Mouse (Mus musculus): ENCODE results near the gene Ptprd. TPM values are rescaled to one million over a fixed set of nuclear protein-coding genes. Genes with fewer than 3 reads are reported as not detected.

The Ptprd gene
- polyA plus RNA-seq, 1 experiment from 2014 or later: 14.0 TPM

DNA sequence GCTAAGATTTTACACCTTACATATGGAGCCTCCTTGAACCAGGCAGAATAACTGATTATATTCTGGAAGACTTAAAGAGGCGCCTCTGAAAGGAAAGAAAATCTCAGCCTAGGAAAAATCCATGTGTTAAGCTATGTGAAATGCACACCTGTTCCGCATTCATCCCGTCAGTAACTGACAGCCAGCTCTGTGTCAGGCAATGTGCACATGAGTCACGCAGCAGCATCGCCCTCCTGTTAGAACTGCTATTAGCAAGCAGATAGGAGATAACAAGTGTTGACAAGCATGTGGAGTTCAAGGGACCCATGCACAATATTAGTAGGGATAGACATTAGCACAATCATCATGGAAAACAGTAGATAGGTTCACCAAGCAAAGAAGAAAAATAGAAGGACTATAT is 1905.8 kb downstream of the Ptprd start:
- no peaks in the 10 kb centered on the region for H3K9me3 ChIP-seq (replicated peaks; ENCODE audit: control insufficient read depth, low read length)
- H3K27me3 ChIP-seq (ENCODE audit: control insufficient read depth, insufficient read depth, low read length): no peaks in the 10 kb centered on the region
- H3K4me3 ChIP-seq (ENCODE audit: low read depth, low read length): no peak overlapping the region
- no peaks in the 10 kb centered on the region for H3K36me3 ChIP-seq (ENCODE audit: control insufficient read depth, insufficient read depth, low read length)
- 49% methylated on average over 5 of the region's 5 CpGs for WGBS (ENCODE audit: insufficient replicate concordance)
- no peak overlapping the region for H3K9ac ChIP-seq (ENCODE audit: low read depth, low read length)
- no peak for ATAC-seq (replicated peaks; ENCODE audit: insufficient number of reproducible peaks, low FRiP score, low TSS enrichment)
- peaks cover 5% of the 10 kb centered on the region; the same call in 1 of the 2 replicates for H3K4me1 ChIP-seq (ENCODE audit: control insufficient read depth, insufficient read depth, low read length)
- H3K4me2 ChIP-seq: no peak overlapping the region
- H3K27ac ChIP-seq (ENCODE audit: low read depth, low read length): no peak overlapping the region

- H3K27ac ChIP-seq (ENCODE audit: low read depth, low read length): no peak overlapping the region
- ATAC-seq (replicated peaks; ENCODE audit: insufficient number of reproducible peaks, low FRiP score, low TSS enrichment): no peak
- no peaks in the 10 kb centered on the region for H3K4me1 ChIP-seq (ENCODE audit: control insufficient read depth, insufficient read depth, low read length)
- H3K9me3 ChIP-seq (replicated peaks; ENCODE audit: control insufficient read depth, low read length): no peaks in the 10 kb centered on the region
- H3K9ac ChIP-seq (ENCODE audit: low read depth, low read length): no peak overlapping the region
- WGBS (ENCODE audit: insufficient replicate concordance): 72% methylated on average over 3 of the region's 3 CpGs
- no peaks in the 10 kb centered on the region for H3K27me3 ChIP-seq (ENCODE audit: control insufficient read depth, insufficient read depth, low read length)
- no peak overlapping the region for H3K4me2 ChIP-seq
- no peaks in the 10 kb centered on the region for H3K36me3 ChIP-seq (ENCODE audit: control insufficient read depth, insufficient read depth, low read length)
- H3K4me3 ChIP-seq (ENCODE audit: low read depth, low read length): no peak overlapping the region
Observed at GRCm38 (mm10) chr4:76297375-76297774, 1914.4 kb downstream of the Ptprd start.

- H3K4me2 ChIP-seq: no peak overlapping the region
- ATAC-seq (replicated peaks; ENCODE audit: insufficient number of reproducible peaks, low FRiP score, low TSS enrichment): no peak
- no peak overlapping the region for H3K9ac ChIP-seq (ENCODE audit: low read depth, low read length)
- no peaks in the 10 kb centered on the region for H3K27me3 ChIP-seq (ENCODE audit: control insufficient read depth, insufficient read depth, low read length)
- H3K9me3 ChIP-seq (replicated peaks; ENCODE audit: control insufficient read depth, low read length): no peaks in the 10 kb centered on the region
- H3K4me1 ChIP-seq (ENCODE audit: control insufficient read depth, insufficient read depth, low read length): no peaks in the 10 kb centered on the region
- H3K27ac ChIP-seq (ENCODE audit: low read depth, low read length): no peak overlapping the region
- WGBS (ENCODE audit: insufficient replicate concordance): 73% methylated on average over 8 of the region's 8 CpGs
- no peaks in the 10 kb centered on the region for H3K36me3 ChIP-seq (ENCODE audit: control insufficient read depth, insufficient read depth, low read length)
- H3K4me3 ChIP-seq (ENCODE audit: low read depth, low read length): no peak overlapping the region
Observed at GRCm38 (mm10) chr4:76292733-76293357, 1918.9 kb downstream of the Ptprd start.

DNA sequence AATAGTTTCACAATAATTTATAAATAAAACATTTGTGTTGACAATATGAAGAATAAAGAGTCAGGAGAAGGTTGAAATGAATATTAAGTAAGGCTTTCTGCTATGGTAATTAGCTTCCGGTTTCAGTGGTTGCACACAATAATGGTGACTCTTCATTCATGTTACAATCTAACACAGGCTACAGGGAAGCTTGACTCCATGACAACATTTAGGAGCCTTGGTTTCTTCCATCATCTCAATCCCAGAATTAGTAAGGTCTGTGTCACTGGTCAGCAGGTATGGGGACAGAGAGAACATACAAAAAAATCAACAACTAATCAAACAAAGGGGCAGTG is 1921.3 kb downstream of the Ptprd start:
- no peaks in the 10 kb centered on the region for H3K27me3 ChIP-seq (ENCODE audit: control insufficient read depth, insufficient read depth, low read length)
- no peaks in the 10 kb centered on the region for H3K36me3 ChIP-seq (ENCODE audit: control insufficient read depth, insufficient read depth, low read length)
- WGBS (ENCODE audit: insufficient replicate concordance): 96% methylated on average over 1 of the region's 1 CpGs
- no peak overlapping the region for H3K4me3 ChIP-seq (ENCODE audit: low read depth, low read length)
- H3K4me2 ChIP-seq: no peak overlapping the region
- H3K9me3 ChIP-seq (replicated peaks; ENCODE audit: control insufficient read depth, low read length): no peaks in the 10 kb centered on the region
- no peak overlapping the region for H3K9ac ChIP-seq (ENCODE audit: low read depth, low read length)
- no peak overlapping the region for H3K27ac ChIP-seq (ENCODE audit: low read depth, low read length)
- no peaks in the 10 kb centered on the region for H3K4me1 ChIP-seq (ENCODE audit: control insufficient read depth, insufficient read depth, low read length)
- ATAC-seq (replicated peaks; ENCODE audit: insufficient number of reproducible peaks, low FRiP score, low TSS enrichment): no peak

GRCm38 (mm10) chr4:76289612-76290483 is 1921.9 kb downstream of the Ptprd start:
- no peak overlapping the region for H3K4me2 ChIP-seq
- H3K4me3 ChIP-seq (ENCODE audit: low read depth, low read length): no peak overlapping the region
- H3K36me3 ChIP-seq (ENCODE audit: control insufficient read depth, insufficient read depth, low read length): no peaks in the 10 kb centered on the region
- ATAC-seq (replicated peaks; ENCODE audit: insufficient number of reproducible peaks, low FRiP score, low TSS enrichment): no peak
- no peaks in the 10 kb centered on the region for H3K4me1 ChIP-seq (ENCODE audit: control insufficient read depth, insufficient read depth, low read length)
- H3K27me3 ChIP-seq (ENCODE audit: control insufficient read depth, insufficient read depth, low read length): no peaks in the 10 kb centered on the region
- H3K27ac ChIP-seq (ENCODE audit: low read depth, low read length): no peak overlapping the region
- no peak overlapping the region for H3K9ac ChIP-seq (ENCODE audit: low read depth, low read length)
- H3K9me3 ChIP-seq (replicated peaks; ENCODE audit: control insufficient read depth, low read length): no peaks in the 10 kb centered on the region
- WGBS (ENCODE audit: insufficient replicate concordance): 73% methylated on average over 12 of the region's 12 CpGs

DNA sequence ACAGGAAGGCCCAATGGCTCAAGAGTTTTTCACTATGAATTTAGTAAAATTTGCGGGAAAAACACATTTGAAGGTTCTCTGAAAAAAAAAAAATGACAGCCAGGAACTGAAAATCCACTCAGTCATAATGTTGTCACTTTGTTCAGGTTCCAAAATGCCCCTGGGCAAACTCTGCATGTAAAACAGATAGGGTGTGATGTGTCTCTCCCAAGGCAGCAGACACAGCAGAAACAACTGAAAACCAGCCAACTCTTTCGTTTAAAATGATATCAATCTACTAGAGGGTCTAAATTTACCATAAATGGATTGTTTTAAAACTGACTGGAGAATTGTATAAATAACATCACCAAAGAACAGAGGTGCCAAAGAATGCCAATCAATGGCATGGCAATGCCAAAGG is 1925.7 kb downstream of the Ptprd start:
- WGBS (ENCODE audit: insufficient replicate concordance): 64% methylated on average over 2 of the region's 2 CpGs
- no peak overlapping the region for H3K4me2 ChIP-seq
- H3K36me3 ChIP-seq (ENCODE audit: control insufficient read depth, insufficient read depth, low read length): no peaks in the 10 kb centered on the region
- H3K9ac ChIP-seq (ENCODE audit: low read depth, low read length): no peak overlapping the region
- no peak overlapping the region for H3K27ac ChIP-seq (ENCODE audit: low read depth, low read length)
- no peaks in the 10 kb centered on the region for H3K9me3 ChIP-seq (replicated peaks; ENCODE audit: control insufficient read depth, low read length)
- no peaks in the 10 kb centered on the region for H3K27me3 ChIP-seq (ENCODE audit: control insufficient read depth, insufficient read depth, low read length)
- no peaks in the 10 kb centered on the region for H3K4me1 ChIP-seq (ENCODE audit: control insufficient read depth, insufficient read depth, low read length)
- ATAC-seq (replicated peaks; ENCODE audit: insufficient number of reproducible peaks, low FRiP score, low TSS enrichment): no peak
- no peak overlapping the region for H3K4me3 ChIP-seq (ENCODE audit: low read depth, low read length)

DNA sequence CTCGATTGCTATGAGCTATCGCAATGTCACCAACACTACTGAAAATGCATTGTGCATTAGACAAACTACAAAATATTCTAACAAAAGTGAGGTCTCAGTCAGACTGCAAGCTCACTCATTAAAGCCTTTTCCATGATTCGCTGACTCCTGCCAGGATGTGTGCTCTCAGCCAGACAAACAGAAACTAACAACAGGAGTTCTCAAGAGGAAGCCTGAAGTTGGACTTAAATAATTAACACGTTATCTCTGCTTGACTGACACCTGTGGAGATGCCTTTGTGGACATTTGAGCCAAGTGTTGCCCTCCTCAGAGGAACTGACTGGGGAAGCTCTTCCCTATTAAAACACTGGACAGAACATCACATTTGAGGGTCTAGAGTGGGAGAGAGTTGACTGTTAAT is 1928.9 kb downstream of the Ptprd start:
- Histone ChIP-seq H3K9ac (ENCODE audit: low read depth, low read length) (no peak overlapping the region), H3K27me3 (ENCODE audit: control insufficient read depth, insufficient read depth, low read length) (no peaks in the 10 kb centered on the region), H3K36me3 (ENCODE audit: control insufficient read depth, insufficient read depth, low read length) (no peaks in the 10 kb centered on the region), H3K4me2 (no peak overlapping the region), H3K4me1 (ENCODE audit: control insufficient read depth, insufficient read depth, low read length) (no peaks in the 10 kb centered on the region), H3K27ac (ENCODE audit: low read depth, low read length) (no peak overlapping the region), H3K4me3 (ENCODE audit: low read depth, low read length) (no peak overlapping the region), H3K9me3 (replicated peaks; ENCODE audit: control insufficient read depth, low read length) (no peaks in the 10 kb centered on the region)
- WGBS (ENCODE audit: insufficient replicate concordance): 52% methylated on average over 4 of the region's 4 CpGs
- no peak for ATAC-seq (replicated peaks; ENCODE audit: insufficient number of reproducible peaks, low FRiP score, low TSS enrichment)

- 76% methylated on average over 4 of the region's 4 CpGs for WGBS (ENCODE audit: insufficient replicate concordance)
- no peak overlapping the region for H3K4me3 ChIP-seq (ENCODE audit: low read depth, low read length)
- H3K27me3 ChIP-seq (ENCODE audit: control insufficient read depth, insufficient read depth, low read length): no peaks in the 10 kb centered on the region
- no peak for ATAC-seq (replicated peaks; ENCODE audit: insufficient number of reproducible peaks, low FRiP score, low TSS enrichment)
- H3K36me3 ChIP-seq (ENCODE audit: control insufficient read depth, insufficient read depth, low read length): no peaks in the 10 kb centered on the region
- no peak overlapping the region for H3K4me2 ChIP-seq
- H3K9ac ChIP-seq (ENCODE audit: low read depth, low read length): no peak overlapping the region
- no peaks in the 10 kb centered on the region for H3K4me1 ChIP-seq (ENCODE audit: control insufficient read depth, insufficient read depth, low read length)
- H3K27ac ChIP-seq (ENCODE audit: low read depth, low read length): no peak overlapping the region
- H3K9me3 ChIP-seq (replicated peaks; ENCODE audit: control insufficient read depth, low read length): no peaks in the 10 kb centered on the region
Observed at GRCm38 (mm10) chr4:76262727-76263126, 1949.0 kb downstream of the Ptprd start.

DNA sequence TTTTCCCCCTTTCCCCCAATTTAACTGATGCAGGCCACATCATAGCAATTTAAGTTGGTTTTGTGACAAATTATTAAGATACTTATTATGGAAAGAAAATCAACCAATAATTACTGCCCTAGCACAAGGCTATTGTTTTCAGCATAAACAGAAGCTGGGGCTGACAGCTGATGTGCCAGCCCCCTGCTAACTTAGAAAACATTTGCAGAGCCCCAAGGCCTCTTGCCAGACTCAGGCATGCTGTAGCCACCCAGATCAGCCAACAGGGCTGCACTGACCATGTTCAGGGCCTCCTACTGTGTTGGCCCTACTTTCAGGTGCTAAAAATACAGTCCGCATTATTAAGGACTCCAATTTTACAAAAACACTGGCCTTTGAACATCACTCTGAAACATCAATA is 1951.1 kb downstream of the Ptprd start:
- no peak overlapping the region for H3K27ac ChIP-seq (ENCODE audit: low read depth, low read length)
- H3K9me3 ChIP-seq (replicated peaks; ENCODE audit: control insufficient read depth, low read length): no peaks in the 10 kb centered on the region
- no peaks in the 10 kb centered on the region for H3K36me3 ChIP-seq (ENCODE audit: control insufficient read depth, insufficient read depth, low read length)
- H3K4me1 ChIP-seq (ENCODE audit: control insufficient read depth, insufficient read depth, low read length): no peaks in the 10 kb centered on the region
- H3K4me3 ChIP-seq (ENCODE audit: low read depth, low read length): no peak overlapping the region
- no peak overlapping the region for H3K9ac ChIP-seq (ENCODE audit: low read depth, low read length)
- ATAC-seq (replicated peaks; ENCODE audit: insufficient number of reproducible peaks, low FRiP score, low TSS enrichment): no peak
- no peak overlapping the region for H3K4me2 ChIP-seq
- no peaks in the 10 kb centered on the region for H3K27me3 ChIP-seq (ENCODE audit: control insufficient read depth, insufficient read depth, low read length)
- 88% methylated on average over 1 of the region's 1 CpGs for WGBS (ENCODE audit: insufficient replicate concordance)
